9 mouse cellular contexts compared by ENCODE assay signal in genomic region chr13:68572966-68573913, GRCm38 (mm10). TPM values are rescaled to one million over a fixed set of nuclear protein-coding genes. Genes with fewer than 3 reads are reported as not detected.
A peak's percentile ranks its signal among the peaks of the same experiment; 100 is the strongest.
DNase-seq lines count a peak whose midpoint lies in the region; ATAC-seq and TF ChIP-seq lines count a peak whose summit lies in the region.
"Had no signal": no experiment of that assay in that cellular context is flagged by ENCODE, and none has a peak within 500 bp of the region (broad histone marks: within the 10 kb centered on the region; RNA-seq: fewer than 3 reads in every experiment).

No protein-coding gene starts in this region.

- H3K36me3 ChIP-seq in heart, embryonic 16.5 days (ENCODE audit: control insufficient read depth, insufficient read depth), result peaks cover 19% of the 10 kb centered on the region
- H3K36me3 ChIP-seq in heart, adult 2 months (ENCODE audit: control insufficient read depth, insufficient read depth, low read length), result no peaks in the 10 kb centered on the region; the same call in 1 of the 2 replicates
- H3K36me3 ChIP-seq in intestine, embryonic 16.5 days (ENCODE audit: control insufficient read depth, insufficient read depth, low read length), result 0 out of 2 replicates have a peak, but pooled peaks cover 6% of the 10 kb centered on the region

- no peaks in the 10 kb centered on the region for H3K79me2 ChIP-seq in heart, adult 2 months (replicated peaks; ENCODE audit: control insufficient read depth, insufficient read depth, low read length)

- peak; percentile 66 for ATAC-seq in heart, embryonic 16.5 days (replicated peaks; ENCODE audit: extremely low read depth, insufficient read depth, low FRiP score)
- ATAC-seq in intestine, embryonic 16.5 days, result peak; percentile 84

- no peak overlapping the region for H3K4me3 ChIP-seq in heart, embryonic 16.5 days (ENCODE audit: low read length)
- H3K4me3 ChIP-seq in heart, adult 2 months, result no peak overlapping the region
- H3K4me3 ChIP-seq in intestine, embryonic 16.5 days (ENCODE audit: low read length), result no peak overlapping the region

- no peak for DNase-seq in heart, adult 2 months
- DNase-seq in adrenal gland, postnatal 10 days, result peak; percentile 50
- peak; percentile 69 for DNase-seq in lung, postnatal 10 days
- no peak for DNase-seq in c-Kit-positive CD71-positive TER-119-positive erythroid progenitor cells, embryonic 14.5 days (ENCODE audit: low spot score)
- no peak for DNase-seq in right cerebral cortex, adult 18-20 months
- DNase-seq in gastrocnemius, postnatal 14 days, result no peak

- TF ChIP-seq EP300 in heart, adult 2 months (IDR thresholded peaks at IDR 0.05; ENCODE audit: insufficient read depth, low read depth, low read length), result no peak

- H3K4me2 ChIP-seq in heart, embryonic 16.5 days (ENCODE audit: low read depth, low read length), result peak overlapping the region; percentile 44
- H3K4me2 ChIP-seq in intestine, embryonic 16.5 days (ENCODE audit: low read depth, low read length), result no peak overlapping the region

- intact Hi-C loops in heart, adult 2 months (cut with DNase I), result no loop called here
- intact Hi-C loops in gastrocnemius, postnatal 14 days (cut with DNase I; ENCODE audit: low total_unique reads), result no loop called here

- no peak for TF ChIP-seq CTCF in heart, adult 2 months (IDR thresholded peaks at IDR 0.05)

- TF ChIP-seq POLR2A in heart, adult 2 months (IDR thresholded peaks at IDR 0.05; ENCODE audit: insufficient read depth, low read depth, low read length), result no peak

- 52% methylated on average over 10 of the region's 10 CpGs for WGBS in heart, embryonic 16.5 days
- 70% methylated on average over 10 of the region's 10 CpGs for WGBS in heart, adult 2 months
- 41% methylated on average over 10 of the region's 10 CpGs for WGBS in intestine, embryonic 16.5 days

- H3K27me3 ChIP-seq in heart, embryonic 16.5 days (ENCODE audit: control insufficient read depth, insufficient read depth, low read length), result no peaks in the 10 kb centered on the region
- no peaks in the 10 kb centered on the region for H3K27me3 ChIP-seq in heart, adult 2 months (ENCODE audit: control insufficient read depth, insufficient read depth, low read length)
- no peaks in the 10 kb centered on the region for H3K27me3 ChIP-seq in intestine, embryonic 16.5 days (replicated peaks; ENCODE audit: control insufficient read depth, insufficient read depth, low read length)

- H3K9ac ChIP-seq in heart, embryonic 16.5 days (ENCODE audit: low read length), result peak overlapping the region; percentile 42
- H3K9ac ChIP-seq in heart, adult 2 months (ENCODE audit: low read depth, low read length), result no peak overlapping the region
- H3K9ac ChIP-seq in intestine, embryonic 16.5 days (ENCODE audit: low read depth, low read length), result 0 out of 2 replicates have a peak overlapping the region, but pooled peaks have one; percentile 27

- peaks cover 13% of the 10 kb centered on the region for H3K4me1 ChIP-seq in heart, embryonic 16.5 days (ENCODE audit: control insufficient read depth, insufficient read depth, low read length)
- no peaks in the 10 kb centered on the region; the same call in 1 of the 2 replicates for H3K4me1 ChIP-seq in heart, adult 2 months (ENCODE audit: control insufficient read depth, insufficient read depth, low read length)
- H3K4me1 ChIP-seq in intestine, embryonic 16.5 days (ENCODE audit: control insufficient read depth, insufficient read depth, low read length), result peaks cover 10% of the 10 kb centered on the region

- H3K27ac ChIP-seq in heart, embryonic 16.5 days (ENCODE audit: low read length), result peak overlapping the region; percentile 82
- no peak overlapping the region for H3K27ac ChIP-seq in heart, adult 2 months
- H3K27ac ChIP-seq in intestine, embryonic 16.5 days (ENCODE audit: low read length), result peak overlapping the region; percentile 73

- H3K9me3 ChIP-seq in heart, embryonic 16.5 days (replicated peaks; ENCODE audit: control insufficient read depth, low read length), result no peaks in the 10 kb centered on the region
- H3K9me3 ChIP-seq in intestine, embryonic 16.5 days (ENCODE audit: control insufficient read depth, low read length), result no peaks in the 10 kb centered on the region

RNA-seq across cellular contexts. Expression of gene Mtrr, which starts 8.7 kb away (rescaled TPM):
- 20.3 and 21.1 TPM in 2 replicates for polyA plus RNA-seq in heart, embryonic 16.5 days (2015; fragmentation: Nextera tagmentation; extraction: Ambion mirVana)
- total RNA-seq in heart, adult 2 months (2021), result 10 to 100 TPM; 15.8 to 19.3 TPM
- 9.2 and 10.5 TPM in 2 replicates for polyA plus RNA-seq in heart, adult 2 months (2012; rRNA removed)
- total RNA-seq in adrenal gland, postnatal 10 days (2021), result 10 to 100 TPM; 18.6 to 19.0 TPM
- 12.6 and 14.6 TPM in 2 replicates for polyA plus RNA-seq in intestine, embryonic 16.5 days (2015; fragmentation: Nextera tagmentation; extraction: Ambion mirVana)
- 10 to 100 TPM; 19.4 to 20.8 TPM for total RNA-seq in gastrocnemius, postnatal 14 days (2021)

RNA-seq across cellular contexts. Expression of gene Fastkd3, which starts 8.8 kb away (rescaled TPM):
- 18.8 and 21.8 TPM in 2 replicates for polyA plus RNA-seq in heart, embryonic 16.5 days (2015; fragmentation: Nextera tagmentation; extraction: Ambion mirVana)
- 10 to 100 TPM; 12.0 to 15.2 TPM for total RNA-seq in heart, adult 2 months (2021)
- polyA plus RNA-seq in heart, adult 2 months (2012; rRNA removed), result 13.3 and 15.7 TPM in 2 replicates
- total RNA-seq in adrenal gland, postnatal 10 days (2021), result 10 to 100 TPM; 13.8 to 17.2 TPM
- 33.1 and 33.7 TPM in 2 replicates for polyA plus RNA-seq in intestine, embryonic 16.5 days (2015; fragmentation: Nextera tagmentation; extraction: Ambion mirVana)
- 1 to 10 TPM; 6.4 to 7.0 TPM for total RNA-seq in gastrocnemius, postnatal 14 days (2021)

RNA-seq across cellular contexts. Expression of gene 1700001L19Rik, which starts 24.0 kb away (rescaled TPM):
- 0.26 and 0.70 TPM in 2 replicates for polyA plus RNA-seq in heart, embryonic 16.5 days (2015; fragmentation: Nextera tagmentation; extraction: Ambion mirVana)
- total RNA-seq in heart, adult 2 months (2021), result not detected
- polyA plus RNA-seq in heart, adult 2 months (2012; rRNA removed), result 0.10 TPM in 1 of 2 replicates, not detected in the other
- total RNA-seq in adrenal gland, postnatal 10 days (2021), result under 1 TPM in 1 of 2 experiments, not detected in 1; 0.39 TPM
- polyA plus RNA-seq in intestine, embryonic 16.5 days (2015; fragmentation: Nextera tagmentation; extraction: Ambion mirVana), result 0.17 and 0.45 TPM in 2 replicates
- total RNA-seq in gastrocnemius, postnatal 14 days (2021), result not detected
- total RNA-seq: neutrophil, adult 5-6 weeks had no signal

Comparison
In these comparisons a context has a peak if more than half of its experiments do, and no peak if none do; other contexts are left out.
1. DNase-seq: peak in adrenal gland, postnatal 10 days (single experiment) and lung, postnatal 10 days (single experiment); none in heart, adult 2 months (0 of 2), c-Kit-positive CD71-positive TER-119-positive erythroid progenitor cells, embryonic 14.5 days (single experiment), right cerebral cortex, adult 18-20 months (single experiment) and gastrocnemius, postnatal 14 days (single experiment).